Mouse (Mus musculus): ENCODE results near the gene Gm49405. TPM values are rescaled to one million over a fixed set of nuclear protein-coding genes. Genes with fewer than 3 reads are reported as not detected.

The Gm49405 gene
- polyA plus RNA-seq, 1 experiment: 2.4 TPM

GRCm38 (mm10) chr19:4052516-4053030, 52.1 kb downstream of the Gm49405 start:
- Histone ChIP-seq H3K27me3 (ENCODE audit: control insufficient read depth, insufficient read depth, low read length, poor library complexity, severe bottlenecking) (no peaks in the 10 kb centered on the region), H3K4me3 (ENCODE audit: low read depth, low read length) (no peak overlapping the region), H3K27ac (ENCODE audit: insufficient read depth, low read length) (no peak overlapping the region), H3K4me1 (ENCODE audit: control insufficient read depth, insufficient read depth, low read length) (peaks cover 4% of the 10 kb centered on the region), H3K9me3 (replicated peaks; ENCODE audit: control insufficient read depth, insufficient read depth, low read length, poor library complexity, severe bottlenecking) (no peaks in the 10 kb centered on the region), H3K9ac (ENCODE audit: low read depth, poor library complexity, severe bottlenecking) (no peak overlapping the region), H3K36me3 (ENCODE audit: control insufficient read depth, insufficient read depth, low read length, poor library complexity, severe bottlenecking) (no peaks in the 10 kb centered on the region)
- TF ChIP-seq POLR2A (IDR thresholded peaks at IDR 0.05; ENCODE audit: insufficient read depth, low read length) (no peak), CTCF (IDR thresholded peaks at IDR 0.05; ENCODE audit: low read depth, low read length) (no peak), EP300 (IDR thresholded peaks at IDR 0.05; ENCODE audit: insufficient read depth, low read depth, low read length) (no peak)

DNA sequence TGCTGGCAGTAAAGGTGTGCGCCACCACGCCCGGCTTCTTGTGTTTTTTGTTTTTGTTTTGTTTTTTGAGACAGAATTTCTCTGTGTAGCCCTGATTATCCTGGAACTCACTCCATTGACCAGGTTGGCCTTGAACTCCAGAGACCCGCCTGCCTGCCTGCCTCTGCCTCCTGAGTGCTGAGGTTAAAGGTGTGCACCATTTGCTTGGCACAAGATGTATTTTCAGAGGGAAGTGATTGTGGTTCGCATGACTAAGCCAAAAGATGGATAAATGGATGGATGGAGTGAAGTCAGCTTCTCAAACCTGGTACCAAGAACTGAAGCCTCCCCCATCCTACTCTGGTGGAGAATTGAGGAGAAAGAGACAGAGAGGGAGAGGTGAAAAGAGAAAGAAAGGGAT, 54.2 kb downstream of the Gm49405 start:
- Histone ChIP-seq H3K27me3 (ENCODE audit: control insufficient read depth, insufficient read depth, low read length, poor library complexity, severe bottlenecking) (no peaks in the 10 kb centered on the region), H3K9ac (ENCODE audit: low read depth, poor library complexity, severe bottlenecking) (no peak overlapping the region), H3K4me3 (ENCODE audit: low read depth, low read length) (no peak overlapping the region), H3K36me3 (ENCODE audit: control insufficient read depth, insufficient read depth, low read length, poor library complexity, severe bottlenecking) (no peaks in the 10 kb centered on the region), H3K4me1 (ENCODE audit: control insufficient read depth, insufficient read depth, low read length) (peaks cover 17% of the 10 kb centered on the region), H3K9me3 (replicated peaks; ENCODE audit: control insufficient read depth, insufficient read depth, low read length, poor library complexity, severe bottlenecking) (no peaks in the 10 kb centered on the region), H3K27ac (ENCODE audit: insufficient read depth, low read length) (no peak overlapping the region)
- TF ChIP-seq POLR2A (IDR thresholded peaks at IDR 0.05; ENCODE audit: insufficient read depth, low read length) (no peak), EP300 (IDR thresholded peaks at IDR 0.05; ENCODE audit: insufficient read depth, low read depth, low read length) (no peak), CTCF (IDR thresholded peaks at IDR 0.05; ENCODE audit: low read depth, low read length) (no peak)

Other genes with a start within 250 kb of the Gm49405 start
- 34.6 and 39.4 TPM in 2 replicates for gene Kmt5b, start 233.2 kb upstream of the Gm49405 start, polyA plus RNA-seq (2011; ENCODE audit: insufficient read depth, insufficient read length, low read depth, missing spikeins)
- 142 and 148 TPM in 2 replicates for gene Chka, start 148.9 kb upstream of the Gm49405 start, polyA plus RNA-seq (2011; ENCODE audit: insufficient read depth, insufficient read length, low read depth, missing spikeins)
- 25.2 and 30.0 TPM in 2 replicates for gene Tcirg1, start 93.5 kb upstream of the Gm49405 start, polyA plus RNA-seq (2011; ENCODE audit: insufficient read depth, insufficient read length, low read depth, missing spikeins)
- gene Ndufs8, start 87.9 kb upstream of the Gm49405 start, polyA plus RNA-seq (2011; ENCODE audit: insufficient read depth, insufficient read length, low read depth, missing spikeins): 91.7 and 112 TPM in 2 replicates
- gene Aldh3b1, start 70.8 kb upstream of the Gm49405 start, polyA plus RNA-seq (2011; ENCODE audit: insufficient read depth, insufficient read length, low read depth, missing spikeins): 0.66 and 0.96 TPM in 2 replicates
- gene Unc93b1, start 65.4 kb upstream of the Gm49405 start, polyA plus RNA-seq (2011; ENCODE audit: insufficient read depth, insufficient read length, low read depth, missing spikeins): 12.1 and 13.5 TPM in 2 replicates
- not detected in 2 replicates for gene Aldh3b3, start 42.0 kb upstream of the Gm49405 start, polyA plus RNA-seq (2011; ENCODE audit: insufficient read depth, insufficient read length, low read depth, missing spikeins)
- 1.3 and 1.4 TPM in 2 replicates for gene Aldh3b2, start 28.3 kb upstream of the Gm49405 start, polyA plus RNA-seq (2011; ENCODE audit: insufficient read depth, insufficient read length, low read depth, missing spikeins)
- gene Acy3, start 14.1 kb upstream of the Gm49405 start, polyA plus RNA-seq (2011; ENCODE audit: insufficient read depth, insufficient read length, low read depth, missing spikeins): 4.8 and 7.8 TPM in 2 replicates
- not detected in 2 replicates for gene Tbx10, start 7.9 kb upstream of the Gm49405 start, polyA plus RNA-seq (2011; ENCODE audit: insufficient read depth, insufficient read length, low read depth, missing spikeins)
- 17.3 and 20.8 TPM in 2 replicates for gene Nudt8, start within 50 bp of the Gm49405 start, polyA plus RNA-seq (2011; ENCODE audit: insufficient read depth, insufficient read length, low read depth, missing spikeins)
- 2.9 and 3.6 TPM in 2 replicates for gene Doc2g, start 2.7 kb downstream of the Gm49405 start, polyA plus RNA-seq (2011; ENCODE audit: insufficient read depth, insufficient read length, low read depth, missing spikeins)
- 77.9 and 89.6 TPM in 2 replicates for gene Ndufv1, start 12.2 kb downstream of the Gm49405 start, polyA plus RNA-seq (2011; ENCODE audit: insufficient read depth, insufficient read length, low read depth, missing spikeins)
- 119 and 155 TPM in 2 replicates for gene Gstp1, start 37.4 kb downstream of the Gm49405 start, polyA plus RNA-seq (2011; ENCODE audit: insufficient read depth, insufficient read length, low read depth, missing spikeins)
- gene Gstp2, start 45.4 kb downstream of the Gm49405 start, polyA plus RNA-seq (2011; ENCODE audit: insufficient read depth, insufficient read length, low read depth, missing spikeins): 29.3 and 32.1 TPM in 2 replicates
- gene Gstp3, start 58.9 kb downstream of the Gm49405 start, polyA plus RNA-seq (2011; ENCODE audit: insufficient read depth, insufficient read length, low read depth, missing spikeins): 0.91 and 2.3 TPM in 2 replicates
- not detected in 2 replicates for gene Cabp2, start 81.0 kb downstream of the Gm49405 start, polyA plus RNA-seq (2011; ENCODE audit: insufficient read depth, insufficient read length, low read depth, missing spikeins)
- 26.9 and 32.5 TPM in 2 replicates for gene Cdk2ap2, start 96.6 kb downstream of the Gm49405 start, polyA plus RNA-seq (2011; ENCODE audit: insufficient read depth, insufficient read length, low read depth, missing spikeins)
- gene Pitpnm1, start 99.4 kb downstream of the Gm49405 start, polyA plus RNA-seq (2011; ENCODE audit: insufficient read depth, insufficient read length, low read depth, missing spikeins): 9.8 and 11.2 TPM in 2 replicates
- 43.8 and 51.3 TPM in 2 replicates for gene Aip, start 125.2 kb downstream of the Gm49405 start, polyA plus RNA-seq (2011; ENCODE audit: insufficient read depth, insufficient read length, low read depth, missing spikeins)
- gene Gpr152, start 139.2 kb downstream of the Gm49405 start, polyA plus RNA-seq (2011; ENCODE audit: insufficient read depth, insufficient read length, low read depth, missing spikeins): not detected in 2 replicates
- gene Cabp4, start 143.4 kb downstream of the Gm49405 start, polyA plus RNA-seq (2011; ENCODE audit: insufficient read depth, insufficient read length, low read depth, missing spikeins): not detected in 2 replicates
- 82.4 and 88.1 TPM in 2 replicates for gene Coro1b, start 148.0 kb downstream of the Gm49405 start, polyA plus RNA-seq (2011; ENCODE audit: insufficient read depth, insufficient read length, low read depth, missing spikeins)
- not detected in 2 replicates for gene Ptprcap, start 153.0 kb downstream of the Gm49405 start, polyA plus RNA-seq (2011; ENCODE audit: insufficient read depth, insufficient read length, low read depth, missing spikeins)
- gene Rps6kb2, start 162.7 kb downstream of the Gm49405 start, polyA plus RNA-seq (2011; ENCODE audit: insufficient read depth, insufficient read length, low read depth, missing spikeins): 17.1 and 27.3 TPM in 2 replicates
- 1.7 and 2.1 TPM in 2 replicates for gene Carns1, start 174.9 kb downstream of the Gm49405 start, polyA plus RNA-seq (2011; ENCODE audit: insufficient read depth, insufficient read length, low read depth, missing spikeins)
- gene Tbc1d10c, start 190.7 kb downstream of the Gm49405 start, polyA plus RNA-seq (2011; ENCODE audit: insufficient read depth, insufficient read length, low read depth, missing spikeins): 1.2 TPM in 2 replicates
- 295 and 298 TPM in 2 replicates for gene Ppp1ca, start 191.4 kb downstream of the Gm49405 start, polyA plus RNA-seq (2011; ENCODE audit: insufficient read depth, insufficient read length, low read depth, missing spikeins)
- 42.3 and 48.2 TPM in 2 replicates for gene Rad9a, start 201.0 kb downstream of the Gm49405 start, polyA plus RNA-seq (2011; ENCODE audit: insufficient read depth, insufficient read length, low read depth, missing spikeins)
- 1.5 and 1.8 TPM in 2 replicates for gene Clcf1, start 213.6 kb downstream of the Gm49405 start, polyA plus RNA-seq (2011; ENCODE audit: insufficient read depth, insufficient read length, low read depth, missing spikeins)
- not detected in 2 replicates for gene AC109138.7, start 213.7 kb downstream of the Gm49405 start, polyA plus RNA-seq (2011; ENCODE audit: insufficient read depth, insufficient read length, low read depth, missing spikeins)
- 21.9 and 26.7 TPM in 2 replicates for gene Pold4, start 231.3 kb downstream of the Gm49405 start, polyA plus RNA-seq (2011; ENCODE audit: insufficient read depth, insufficient read length, low read depth, missing spikeins)

All from ES-Bruce4 (cell line).